Mouse (Mus musculus): ENCODE measurements around the gene Wipi2.

DNA sequence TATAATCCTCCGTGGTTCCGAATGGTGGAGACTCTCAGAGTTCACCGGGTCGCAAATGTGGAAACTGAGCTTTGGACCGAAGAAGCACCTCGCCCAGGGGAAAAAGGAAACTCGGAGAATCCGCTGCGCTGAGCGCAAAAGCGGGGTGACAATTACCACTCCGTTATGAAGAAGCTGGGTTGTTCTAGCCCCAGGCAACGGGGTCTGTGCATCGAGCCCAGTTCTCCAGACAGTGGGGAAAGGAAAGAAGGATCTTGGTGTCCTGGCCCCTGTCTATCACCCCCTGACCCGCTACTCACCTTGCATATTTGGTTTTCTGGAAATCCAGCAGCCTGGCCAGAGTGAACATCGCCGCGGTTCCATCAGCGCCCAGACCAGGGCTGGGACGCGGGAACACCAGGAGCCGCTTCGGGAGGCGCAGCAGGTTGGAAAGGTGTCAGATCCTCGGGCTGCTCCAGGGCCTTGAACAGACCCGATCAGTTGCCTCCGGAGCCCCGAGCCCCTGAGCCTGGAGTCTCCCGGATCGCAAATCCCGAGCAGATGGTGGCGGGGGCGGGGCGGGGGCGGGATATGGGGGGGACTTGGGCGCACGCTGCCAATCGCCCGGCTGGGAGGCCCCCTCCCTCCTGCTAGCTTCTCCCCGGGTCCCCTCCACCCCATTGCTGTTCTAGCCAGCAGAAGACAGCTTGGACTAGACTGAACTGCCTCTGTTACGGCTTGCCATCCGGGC lies 19.1 kb upstream of the Wipi2 start, which contains the start of gene Mmd2:
- TF ChIP-seq CTCF (IDR thresholded peaks at IDR 0.05; ENCODE audit: extremely low read depth, insufficient read depth, insufficient read length, insufficient replicate concordance) (no peak), POLR2A (IDR thresholded peaks at IDR 0.05; ENCODE audit: low read depth, low read length) (no peak)
